8 mouse cellular contexts compared by ENCODE assay signal in the genomic region with DNA sequence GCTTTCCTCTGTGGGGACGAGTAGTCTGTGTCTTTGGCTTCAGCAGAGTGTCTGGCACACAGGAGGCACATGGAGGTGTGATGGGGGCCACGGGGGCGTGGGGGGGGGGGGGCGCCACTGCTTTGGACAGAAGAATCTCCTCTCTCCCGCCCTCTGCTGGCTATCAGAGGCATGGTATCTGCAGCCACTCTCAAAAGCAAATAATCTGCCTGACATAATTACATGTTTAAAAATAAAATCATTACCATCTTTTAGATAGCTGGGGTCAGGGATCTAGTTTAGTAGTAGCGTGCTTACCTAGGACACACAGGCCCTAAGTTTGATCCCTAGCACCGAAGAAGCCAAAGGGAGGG.
A peak's percentile ranks its signal among the peaks of the same experiment; 100 is the strongest.
DNase-seq lines count a peak whose midpoint lies in the region; ATAC-seq lines count a peak whose summit lies in the region.

No protein-coding gene starts in this region.

- H3K36me3 ChIP-seq in hindbrain, embryonic 15.5 days: no peaks in the 10 kb centered on the region
- no peaks in the 10 kb centered on the region for H3K36me3 ChIP-seq in midbrain, embryonic 11.5 days (ENCODE audit: control insufficient read depth, insufficient read depth, low read length)

- no peak overlapping the region for H3K9ac ChIP-seq in hindbrain, embryonic 15.5 days
- H3K9ac ChIP-seq in midbrain, embryonic 11.5 days (ENCODE audit: low read length): no peak overlapping the region

- peak overlapping the region; percentile 47 for H3K4me2 ChIP-seq in hindbrain, embryonic 15.5 days
- no peak overlapping the region for H3K4me2 ChIP-seq in midbrain, embryonic 11.5 days

- no peaks in the 10 kb centered on the region for H3K27me3 ChIP-seq in hindbrain, embryonic 15.5 days
- no peaks in the 10 kb centered on the region for H3K27me3 ChIP-seq in midbrain, embryonic 11.5 days (ENCODE audit: control insufficient read depth, insufficient read depth, low read length)

- no peak overlapping the region for H3K27ac ChIP-seq in hindbrain, embryonic 15.5 days (replicated peaks)
- no peak overlapping the region for H3K27ac ChIP-seq in midbrain, embryonic 11.5 days (ENCODE audit: low read depth, low read length)

- H3K4me1 ChIP-seq in hindbrain, embryonic 15.5 days (replicated peaks): peaks cover 24% of the 10 kb centered on the region
- H3K4me1 ChIP-seq in midbrain, embryonic 11.5 days (ENCODE audit: control insufficient read depth, insufficient read depth, low read length): peaks cover 11% of the 10 kb centered on the region; the same call in 1 of the 2 replicates

- DNase-seq in cerebellum, adult 18-20 months: peak; percentile 46 to 51
- DNase-seq in cerebellum, adult 11-12 months: no peak
- peak; percentile 30 for DNase-seq in right cerebral cortex, postnatal 14 days
- DNase-seq in right cerebral cortex, postnatal 25 days: no peak
- no peak for DNase-seq in midbrain, embryonic 11.5 days (ENCODE audit: low spot score, missing footprints)
- DNase-seq in urinary bladder, postnatal 10 days (ENCODE audit: low spot score): no peak

- WGBS in hindbrain, embryonic 15.5 days: 14% methylated on average over 6 of the region's 7 CpGs
- WGBS in midbrain, embryonic 11.5 days: 14% methylated on average over 6 of the region's 7 CpGs

- no peaks in the 10 kb centered on the region for H3K9me3 ChIP-seq in hindbrain, embryonic 15.5 days
- peaks cover 3% of the 10 kb centered on the region; the same call in 1 of the 2 replicates for H3K9me3 ChIP-seq in midbrain, embryonic 11.5 days (ENCODE audit: control insufficient read depth, low read length)

- no peak overlapping the region for H3K4me3 ChIP-seq in hindbrain, embryonic 15.5 days
- no peak overlapping the region for H3K4me3 ChIP-seq in midbrain, embryonic 11.5 days (ENCODE audit: low read depth, low read length)

- no peak for ATAC-seq in hindbrain, embryonic 15.5 days (ENCODE audit: low FRiP score, low read depth)
- ATAC-seq in midbrain, embryonic 11.5 days (ENCODE audit: low FRiP score): 0 out of 2 replicates have a peak, but pooled peaks have one; percentile 8
- ATAC-seq in erythroid progenitor cell, adult 5-6 weeks (replicated peaks; ENCODE audit: low FRiP score, poor library complexity, severe bottlenecking): no peak

Comparison
In these comparisons a context has a peak if more than half of its experiments do, and no peak if none do; other contexts are left out.
1. DNase-seq: peak in cerebellum, adult 18-20 months (2 of 2) and right cerebral cortex, postnatal 14 days (single experiment); none in cerebellum, adult 11-12 months (single experiment), right cerebral cortex, postnatal 25 days (single experiment), midbrain, embryonic 11.5 days (single experiment) and urinary bladder, postnatal 10 days (single experiment).